Mouse (Mus musculus): ENCODE data around the gene Dusp2.

DNA sequence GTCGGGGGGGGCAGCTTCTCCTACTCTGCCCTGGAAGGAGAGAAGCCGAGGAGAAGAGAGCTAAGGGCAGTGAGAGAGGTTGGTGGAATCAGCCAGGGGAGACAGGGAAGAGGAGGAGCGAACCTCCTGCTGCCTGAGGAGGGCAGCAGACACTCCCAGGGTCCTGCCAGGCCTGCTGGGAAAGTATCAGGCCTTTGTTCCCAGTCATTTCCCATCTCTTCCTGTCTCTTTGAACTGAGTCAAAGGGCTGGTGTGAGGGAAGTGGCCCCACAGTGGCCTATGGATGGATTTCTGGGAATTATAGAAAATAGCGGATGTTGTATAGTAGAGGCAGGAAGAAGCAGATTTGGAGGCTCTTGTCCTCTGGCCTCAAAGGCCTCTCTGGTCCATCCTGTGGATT is 22.1 kb upstream of the Dusp2 start:
- TF ChIP-seq CTCF (IDR thresholded peaks at IDR 0.05; ENCODE audit: control insufficient read depth, insufficient read depth, insufficient read length) (peak; percentile 49), CEBPB (IDR thresholded peaks at IDR 0.05; ENCODE audit: low read depth) (no peak), MYOG (IDR thresholded peaks at IDR 0.05; ENCODE audit: control insufficient read depth, extremely low read depth, insufficient read length) (no peak), USF1 (IDR thresholded peaks at IDR 0.05; ENCODE audit: low read depth) (no peak), MAX (IDR thresholded peaks at IDR 0.05) (no peak), MYOD1 (IDR thresholded peaks at IDR 0.05; ENCODE audit: control insufficient read depth, insufficient read length, low read depth) (no peak), FOSL1 (IDR thresholded peaks at IDR 0.05; ENCODE audit: insufficient read depth, low read length, poor library complexity, severe bottlenecking) (no peak)

Measured in C2C12 (cell line).